Mouse (Mus musculus) midbrain, embryonic 16.5 days (tissue): ENCODE data around the gene Smarcb1. TPM values are rescaled to one million over a fixed set of nuclear protein-coding genes. Genes with fewer than 3 reads are reported as not detected.
"Not testable (repeated sequence)": the region's sequence is repeated elsewhere in the genome, so short reads cannot be mapped to it uniquely, and the experiment has no call there.

Source experiments
- ATAC-seq: fragments of 200-750 bp; cut with Nextera tagmentation; 2 replicates; pipeline ENCODE4 v1.8.0; 2017; ENCODE audit warnings: moderate TSS enrichment
- H3K27ac ChIP-seq: fragments of 300-500 bp; sonication (generic); 2 replicates; pipeline ENCODE4 v1.5.1; 2014; ENCODE audit warnings: mild to moderate bottlenecking, low read length, mixed read lengths
- H3K27me3 ChIP-seq: fragments of 300-500 bp; sonication (generic); 2 replicates; pipeline ENCODE4 v1.6.1; 2014; ENCODE audit warnings: low read depth, low read length, mixed read lengths; ENCODE audit not compliant: control insufficient read depth, insufficient read depth
- H3K36me3 ChIP-seq: fragments of 300-500 bp; sonication (generic); 2 replicates; pipeline ENCODE4 v1.6.1; 2014; ENCODE audit warnings: mild to moderate bottlenecking, low read length, moderate library complexity, mixed read lengths; ENCODE audit not compliant: control insufficient read depth, insufficient read depth
- H3K4me1 ChIP-seq: fragments of 300-500 bp; sonication (generic); 2 replicates; pipeline ENCODE4 v1.6.1; 2014; ENCODE audit warnings: mild to moderate bottlenecking, low read length, mixed read lengths; ENCODE audit not compliant: control insufficient read depth, insufficient read depth
- H3K4me2 ChIP-seq: fragments of 300-500 bp; sonication (generic); 2 replicates; pipeline ENCODE4 v1.6.1; 2014; ENCODE audit warnings: mild to moderate bottlenecking, low read length, mixed read lengths
- H3K4me3 ChIP-seq: fragments of 300-500 bp; sonication (generic); 2 replicates; pipeline ENCODE4 v1.5.1; 2014; ENCODE audit warnings: low read depth, mild to moderate bottlenecking, low read length, moderate library complexity, mixed read lengths
- H3K9ac ChIP-seq: fragments of 300-500 bp; sonication (generic); 2 replicates; pipeline ENCODE4 v1.6.1; 2014; ENCODE audit warnings: low read depth, low read length, mixed read lengths
- H3K9me3 ChIP-seq: fragments of 300-500 bp; sonication (generic); replicated peaks from 2 replicates; pipeline ENCODE4 v1.6.1; 2014; ENCODE audit warnings: mild to moderate bottlenecking, low read length, mixed read lengths; ENCODE audit not compliant: control insufficient read depth, poor library complexity, severe bottlenecking
- WGBS: fragments of 180-500 bp; shearing (Covaris S2); extraction: QIAGEN DNeasy Blood & Tissue Kit; methylation state at CpG from one replicate; pipeline ENCODE4 v1.1.7; 2014; 5-methylcytosine and 5-hydroxymethylcytosine counted together
- polyA plus RNA-seq: library from polyadenylated mRNA; unstranded; fragments of >200 nt; fragmentation: Nextera tagmentation; extraction: Ambion mirVana; gene quantifications from 2 replicates; pipeline ENCODE4 v1.2.1, GENCODE M21; 2015

Gene Smarcb1
- polyA plus RNA-seq, 1 experiment from 2014 or later = 262 TPM

GRCm38 (mm10) chr10:75898039-75898564 is 23.3 kb downstream of the Smarcb1 start:
- Histone ChIP-seq H3K9ac (no peak overlapping the region), H3K4me3 (no peak overlapping the region), H3K36me3 (peaks cover 41% of the 10 kb centered on the region), H3K4me2 (no peak overlapping the region), H3K27me3 (no peaks in the 10 kb centered on the region), H3K9me3 (no peaks in the 10 kb centered on the region), H3K27ac (no peak overlapping the region), H3K4me1 (peaks cover 5% of the 10 kb centered on the region)
- WGBS = 81% methylated on average over 6 of the region's 6 CpGs
- no peak for ATAC-seq

GRCm38 (mm10) chr10:75897373-75897772 is 24.0 kb downstream of the Smarcb1 start:
- no peak overlapping the region for H3K27ac ChIP-seq
- 39% methylated on average over 6 of the region's 6 CpGs for WGBS
- no peaks in the 10 kb centered on the region for H3K27me3 ChIP-seq
- peaks cover 35% of the 10 kb centered on the region for H3K36me3 ChIP-seq
- peaks cover 8% of the 10 kb centered on the region for H3K4me1 ChIP-seq
- H3K4me2 ChIP-seq = no peak overlapping the region
- H3K4me3 ChIP-seq = no peak overlapping the region
- no peaks in the 10 kb centered on the region for H3K9me3 ChIP-seq
- H3K9ac ChIP-seq = no peak overlapping the region
- no peak for ATAC-seq

- H3K4me2 ChIP-seq = no peak overlapping the region
- WGBS = 88% methylated on average over 1 of the region's 1 CpGs
- H3K9ac ChIP-seq = no peak overlapping the region
- no peak overlapping the region for H3K4me3 ChIP-seq
- no peaks in the 10 kb centered on the region for H3K9me3 ChIP-seq
- peaks cover 30% of the 10 kb centered on the region for H3K36me3 ChIP-seq
- H3K4me1 ChIP-seq = peaks cover 8% of the 10 kb centered on the region
- no peaks in the 10 kb centered on the region for H3K27me3 ChIP-seq
- H3K27ac ChIP-seq = no peak overlapping the region
- ATAC-seq = no peak
Observed at GRCm38 (mm10) chr10:75896208-75896607, 25.2 kb downstream of the Smarcb1 start.

- WGBS = 97% methylated on average over 5 of the region's 5 CpGs
- H3K27ac ChIP-seq = no peak overlapping the region
- no peaks in the 10 kb centered on the region for H3K27me3 ChIP-seq
- peaks cover 8% of the 10 kb centered on the region for H3K4me1 ChIP-seq
- H3K9me3 ChIP-seq = no peaks in the 10 kb centered on the region
- peaks cover 30% of the 10 kb centered on the region for H3K36me3 ChIP-seq
- no peak for ATAC-seq
- H3K4me3 ChIP-seq = no peak overlapping the region
- no peak overlapping the region for H3K9ac ChIP-seq
- H3K4me2 ChIP-seq = no peak overlapping the region
Observed at GRCm38 (mm10) chr10:75895730-75896129, 25.7 kb downstream of the Smarcb1 start.

GRCm38 (mm10) chr10:75894601-75895000 is 26.8 kb downstream of the Smarcb1 start:
- Histone ChIP-seq H3K4me1 (peaks cover 8% of the 10 kb centered on the region), H3K36me3 (peaks cover 23% of the 10 kb centered on the region), H3K4me3 (no peak overlapping the region), H3K9me3 (no peaks in the 10 kb centered on the region), H3K9ac (no peak overlapping the region), H3K27ac (no peak overlapping the region), H3K27me3 (no peaks in the 10 kb centered on the region), H3K4me2 (no peak overlapping the region)
- no peak for ATAC-seq
- WGBS = 77% methylated on average over 6 of the region's 6 CpGs

GRCm38 (mm10) chr10:75893089-75893750 is 28.2 kb downstream of the Smarcb1 start, which contains the start of gene Derl3:
TSS of gene Derl3 (plus strand) at chr10:75893413.
- Histone ChIP-seq H3K4me3 (peak within 1 kb of the TSS; percentile 42), H3K9ac (peak within 1 kb of the TSS; percentile 50), H3K4me1 (peaks cover 8% of the 10 kb centered on the region), H3K27me3 (no peaks in the 10 kb centered on the region), H3K9me3 (no peaks in the 10 kb centered on the region), H3K4me2 (peak within 1 kb of the TSS; percentile 90), H3K36me3 (peaks cover 20% of the 10 kb centered on the region), H3K27ac (peak within 1 kb of the TSS; percentile 8; the same call in 1 of the 2 replicates)
- peak; percentile 99 for ATAC-seq
- WGBS = under 1% methylated on average over 50 of the region's 51 CpGs

- H3K36me3 ChIP-seq = no peaks in the 10 kb centered on the region; the same call in 1 of the 2 replicates
- H3K9me3 ChIP-seq = no peaks in the 10 kb centered on the region
- WGBS = 51% methylated on average over 8 of the region's 8 CpGs
- H3K9ac ChIP-seq = no peak overlapping the region
- H3K4me3 ChIP-seq = no peak overlapping the region
- H3K4me1 ChIP-seq = peaks cover 8% of the 10 kb centered on the region
- H3K4me2 ChIP-seq = no peak overlapping the region
- ATAC-seq = no peak
- no peaks in the 10 kb centered on the region for H3K27me3 ChIP-seq
- H3K27ac ChIP-seq = no peak overlapping the region
Observed at GRCm38 (mm10) chr10:75889406-75890153, 31.8 kb downstream of the Smarcb1 start.

GRCm38 (mm10) chr10:75887504-75887903 is 33.9 kb downstream of the Smarcb1 start:
- not testable (repeated sequence) for H3K9ac ChIP-seq, H3K27ac ChIP-seq, ATAC-seq, H3K27me3 ChIP-seq, H3K4me1 ChIP-seq, H3K9me3 ChIP-seq, H3K36me3 ChIP-seq, H3K4me2 ChIP-seq, H3K4me3 ChIP-seq
- 85% methylated on average over 5 of the region's 5 CpGs for WGBS

GRCm38 (mm10) chr10:75884742-75885141 is 36.7 kb downstream of the Smarcb1 start:
- no peak for ATAC-seq

More at GRCm38 (mm10) chr10:75884742-75885141, 36.7 kb downstream of the Smarcb1 start:
- Histone ChIP-seq H3K4me3 (no peak overlapping the region), H3K9me3 (no peaks in the 10 kb centered on the region), H3K4me1 (no peaks in the 10 kb centered on the region), H3K27ac (no peak overlapping the region), H3K4me2 (no peak overlapping the region), H3K27me3 (no peaks in the 10 kb centered on the region), H3K36me3 (no peaks in the 10 kb centered on the region), H3K9ac (no peak overlapping the region)
- WGBS = 93% methylated on average over 8 of the region's 8 CpGs
